Mouse (Mus musculus): Measurements from ENCODE around the gene Prdx1. TPM values are rescaled to one million over a fixed set of nuclear protein-coding genes. Genes with fewer than 3 reads are reported as not detected.

Prdx1 gene
- polyA plus RNA-seq, 1 experiment: 99.5 TPM

DNA sequence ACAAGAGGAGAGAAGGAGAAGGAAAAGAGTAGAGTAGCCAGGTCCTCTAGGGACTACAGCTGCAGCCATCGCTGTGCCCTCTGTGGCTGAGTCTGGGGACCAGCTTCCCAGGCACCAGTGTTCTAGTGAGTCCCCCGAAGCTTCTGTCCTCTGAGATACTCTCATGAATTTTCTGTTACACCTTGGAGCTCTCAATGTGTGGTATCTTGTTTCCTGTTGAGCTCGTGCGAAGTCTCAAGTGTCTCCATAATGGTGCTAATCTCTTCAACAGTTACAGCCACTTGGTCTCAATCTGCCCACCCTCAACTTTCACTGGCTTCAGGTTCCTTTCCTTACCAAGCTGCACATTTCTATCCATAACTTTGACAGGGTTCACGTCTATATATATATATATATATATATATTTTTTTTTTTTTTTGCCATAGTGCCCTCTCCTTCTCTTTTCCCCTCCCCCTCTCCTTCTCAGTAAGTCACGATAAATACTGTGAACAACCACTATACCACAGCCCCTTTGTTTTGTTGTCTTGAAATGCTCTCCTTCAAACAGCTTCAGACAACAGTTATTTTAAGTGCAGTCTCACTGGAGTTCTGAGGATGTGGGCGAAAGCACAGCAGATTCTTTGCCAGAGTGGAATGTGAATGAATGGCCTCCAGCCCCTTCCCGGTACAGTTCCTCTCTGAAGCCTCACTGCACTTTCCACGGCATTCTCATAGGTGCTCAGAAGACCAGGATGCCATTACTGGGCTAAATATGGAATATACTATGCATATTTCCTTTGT, 53.8 kb downstream of the Prdx1 start:
- H3K4me3 ChIP-seq (ENCODE audit: control insufficient read depth, insufficient read depth, low read length): no peak overlapping the region
- no peaks in the 10 kb centered on the region for H3K36me3 ChIP-seq (ENCODE audit: control insufficient read depth, insufficient read depth, low read length)
- DNase-seq: no peak
- peaks cover 5% of the 10 kb centered on the region for H3K4me1 ChIP-seq (replicated peaks; ENCODE audit: control insufficient read depth, insufficient read depth, low read length)
- WGBS: 42% methylated on average over 9 of the region's 9 CpGs
- H3K27ac ChIP-seq (ENCODE audit: control insufficient read depth, insufficient read depth, low read length): no peak overlapping the region
- no peaks in the 10 kb centered on the region for H3K27me3 ChIP-seq (ENCODE audit: control insufficient read depth, insufficient read depth, low read length)
- TF ChIP-seq CTCF (IDR thresholded peaks at IDR 0.05; ENCODE audit: borderline replicate concordance, control insufficient read depth, extremely low read depth, insufficient read depth, low read length, poor library complexity): no peak
- no peak for TF ChIP-seq POLR2A (IDR thresholded peaks at IDR 0.05; ENCODE audit: control insufficient read depth, extremely low read depth, insufficient read depth, low read length, poor library complexity)

DNA sequence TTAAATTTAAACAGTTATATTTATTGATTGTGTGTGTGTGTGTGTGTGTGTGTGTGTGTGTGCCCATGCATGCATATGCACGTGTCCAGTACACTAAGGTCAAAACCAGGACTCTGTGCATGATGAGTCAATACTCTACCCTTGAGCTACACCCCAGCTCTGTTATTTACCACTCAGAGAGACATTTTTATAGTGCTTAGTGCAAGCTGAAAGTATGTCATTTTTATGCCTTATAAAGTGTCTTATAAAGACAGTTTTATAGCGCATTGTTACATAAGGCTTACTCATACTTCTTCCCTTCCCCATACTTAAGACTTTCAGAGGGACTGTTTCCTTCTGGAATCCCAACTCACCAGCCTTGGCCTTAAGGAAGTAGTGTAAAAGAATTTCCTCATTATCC, 64.4 kb downstream of the Prdx1 start:
- no peak for DNase-seq
- 97% methylated on average over 2 of the region's 2 CpGs for WGBS
- H3K36me3 ChIP-seq (ENCODE audit: control insufficient read depth, insufficient read depth, low read length): no peaks in the 10 kb centered on the region
- no peak overlapping the region for H3K27ac ChIP-seq (ENCODE audit: control insufficient read depth, insufficient read depth, low read length)
- H3K27me3 ChIP-seq (ENCODE audit: control insufficient read depth, insufficient read depth, low read length): no peaks in the 10 kb centered on the region
- no peak for TF ChIP-seq POLR2A (IDR thresholded peaks at IDR 0.05; ENCODE audit: control insufficient read depth, extremely low read depth, insufficient read depth, low read length, poor library complexity)
- no peak for TF ChIP-seq CTCF (IDR thresholded peaks at IDR 0.05; ENCODE audit: borderline replicate concordance, control insufficient read depth, extremely low read depth, insufficient read depth, low read length, poor library complexity)
- no peak overlapping the region for H3K4me3 ChIP-seq (ENCODE audit: control insufficient read depth, insufficient read depth, low read length)
- H3K4me1 ChIP-seq (replicated peaks; ENCODE audit: control insufficient read depth, insufficient read depth, low read length): no peaks in the 10 kb centered on the region

Other genes with a start within 250 kb of the Prdx1 start
- 110 and 137 TPM in 2 replicates for gene Mast2, start 221.4 kb upstream of the Prdx1 start, polyA plus RNA-seq (2012; rRNA removed)
- 2.5 and 3.6 TPM in 2 replicates for gene Ipp, start 178.0 kb upstream of the Prdx1 start, polyA plus RNA-seq (2012; rRNA removed)
- 7.2 and 8.0 TPM in 2 replicates for gene Tmem69, start 129.6 kb upstream of the Prdx1 start, polyA plus RNA-seq (2012; rRNA removed)
- gene Gpbp1l1, start 127.9 kb upstream of the Prdx1 start, polyA plus RNA-seq (2012; rRNA removed): 76.9 and 81.2 TPM in 2 replicates
- gene Ccdc17, start 88.9 kb upstream of the Prdx1 start, polyA plus RNA-seq (2012; rRNA removed): 7.3 and 9.9 TPM in 2 replicates
- 14.2 and 15.8 TPM in 2 replicates for gene Nasp, start 57.6 kb upstream of the Prdx1 start, polyA plus RNA-seq (2012; rRNA removed)
- gene Akr1a1, start 33.9 kb upstream of the Prdx1 start, polyA plus RNA-seq (2012; rRNA removed): 490 and 565 TPM in 2 replicates
- gene Mmachc, start 22.9 kb downstream of the Prdx1 start, polyA plus RNA-seq (2012; rRNA removed): 10.5 and 10.8 TPM in 2 replicates
- gene Ccdc163, start 23.0 kb downstream of the Prdx1 start, polyA plus RNA-seq (2012; rRNA removed): 46.0 and 48.2 TPM in 2 replicates
- 4.4 and 5.0 TPM in 2 replicates for gene Tesk2, start 35.4 kb downstream of the Prdx1 start, polyA plus RNA-seq (2012; rRNA removed)
- gene Toe1, start 122.1 kb downstream of the Prdx1 start, polyA plus RNA-seq (2012; rRNA removed): 42.8 and 44.8 TPM in 2 replicates
- 31.6 and 32.0 TPM in 2 replicates for gene Mutyh, start 122.2 kb downstream of the Prdx1 start, polyA plus RNA-seq (2012; rRNA removed)
- gene Hpdl, start 136.2 kb downstream of the Prdx1 start, polyA plus RNA-seq (2012; rRNA removed): 0.58 and 0.73 TPM in 2 replicates
- gene Zswim5, start 191.8 kb downstream of the Prdx1 start, polyA plus RNA-seq (2012; rRNA removed): 0.20 and 0.22 TPM in 2 replicates

Data from thymus, adult 2 months (tissue).